In genomic region chr8:120539381-120539774, GRCm38 (mm10) we compare ENCODE assay signal across 9 mouse cellular contexts. TPM values are rescaled to one million over a fixed set of nuclear protein-coding genes. Genes with fewer than 3 reads are reported as not detected.
DNase-seq lines count a peak whose midpoint lies in the region; ATAC-seq and TF ChIP-seq lines count a peak whose summit lies in the region.
"Had no signal": no experiment of that assay in that cellular context is flagged by ENCODE, and none has a peak within 500 bp of the region (broad histone marks: within the 10 kb centered on the region; RNA-seq: fewer than 3 reads in every experiment).

No protein-coding gene starts in this region.

- peak; percentile 67 for DNase-seq in cerebellum, adult 11-12 months
- DNase-seq in T-cell, adult 2 months (ENCODE audit: low spot score), result peak; percentile 39
- DNase-seq in liver, adult 2 months (ENCODE audit: extremely low read depth, low read depth, low spot score), result peak; percentile 72
- peak; percentile 55 for DNase-seq in naive thymus-derived CD4-positive, alpha-beta T cell, adult 2 months (ENCODE audit: low read depth)
- no peak for DNase-seq in ovary, postnatal 10 days (ENCODE audit: low spot score)
- DNase-seq in cerebellum, adult 8-10 months, result no peak

- H3K27ac ChIP-seq in heart, embryonic 13.5 days (replicated peaks), result peak overlapping the region; percentile 96
- H3K27ac ChIP-seq in liver, adult 2 months (replicated peaks; ENCODE audit: insufficient read depth, low read depth, low read length), result peak overlapping the region; percentile 90

- H3K4me1 ChIP-seq in heart, embryonic 13.5 days, result peaks cover 92% of the 10 kb centered on the region
- H3K4me1 ChIP-seq in liver, adult 2 months (ENCODE audit: control insufficient read depth, insufficient read depth, low read length), result peaks cover 37% of the 10 kb centered on the region

- peak overlapping the region; percentile 92 for H3K9ac ChIP-seq in heart, embryonic 13.5 days
- H3K9ac ChIP-seq in liver, adult 2 months (ENCODE audit: low read depth, low read length), result peak overlapping the region; percentile 65

- no peaks in the 10 kb centered on the region for H3K36me3 ChIP-seq in heart, embryonic 13.5 days
- H3K36me3 ChIP-seq in liver, adult 2 months (ENCODE audit: control insufficient read depth, insufficient read depth, low read length), result no peaks in the 10 kb centered on the region

- H3K4me2 ChIP-seq in heart, embryonic 13.5 days, result peak overlapping the region; percentile 99

- no peaks in the 10 kb centered on the region for H3K27me3 ChIP-seq in heart, embryonic 13.5 days (replicated peaks)
- H3K27me3 ChIP-seq in liver, adult 2 months (ENCODE audit: control insufficient read depth, insufficient read depth, low read length), result no peaks in the 10 kb centered on the region
- H3K27me3 ChIP-seq: Patski had no signal

- TF ChIP-seq POLR2A in liver, adult 2 months (IDR thresholded peaks at IDR 0.05; ENCODE audit: extremely low read depth, insufficient read depth, low read length), result no peak

- no peaks in the 10 kb centered on the region for H3K9me3 ChIP-seq in heart, embryonic 13.5 days

- ATAC-seq in cerebellum, adult (ENCODE audit: insufficient number of reproducible peaks, low FRiP score, low TSS enrichment), result no peak
- no peak for ATAC-seq in heart, embryonic 13.5 days (ENCODE audit: extremely low read depth, insufficient number of reproducible peaks, low FRiP score, low TSS enrichment)

- H3K79me2 ChIP-seq in liver, adult 2 months (ENCODE audit: control insufficient read depth, insufficient read depth, low read length), result peaks cover 30% of the 10 kb centered on the region

- TF ChIP-seq CTCF in liver, adult 2 months (IDR thresholded peaks at IDR 0.05; ENCODE audit: low read depth, low read length), result no peak

- 42% methylated on average over 6 of the region's 6 CpGs for WGBS in heart, embryonic 13.5 days
- WGBS in liver, adult 2 months, result 17% methylated on average over 6 of the region's 6 CpGs

- peak overlapping the region; percentile 74 for H3K4me3 ChIP-seq in heart, embryonic 13.5 days
- H3K4me3 ChIP-seq in liver, adult 2 months (ENCODE audit: insufficient read depth, low read depth, low read length), result peak overlapping the region; percentile 50; the same call in 1 of the 2 replicates

RNA-seq across cellular contexts. Expression of gene Gins2, which starts 49.7 kb away (rescaled TPM):
- 79.8 and 80.4 TPM in 2 replicates for polyA plus RNA-seq in heart, embryonic 13.5 days (2015; fragmentation: Nextera tagmentation; extraction: Ambion mirVana)
- 0.37 and 2.3 TPM in 2 replicates for total RNA-seq in liver, adult 2 months (2014; rRNA removed)
- 1.9 TPM in 2 replicates for polyA plus RNA-seq in liver, adult 2 months (2012; rRNA removed)

Comparison
In these comparisons a context has a peak if more than half of its experiments do, and no peak if none do; other contexts are left out.
1. DNase-seq: peak in cerebellum, adult 11-12 months (single experiment), T-cell, adult 2 months (single experiment), liver, adult 2 months (single experiment) and naive thymus-derived CD4-positive, alpha-beta T cell, adult 2 months (single experiment); none in ovary, postnatal 10 days (single experiment) and cerebellum, adult 8-10 months (single experiment).
2. RNA of gene Gins2, which starts 49.7 kb away (polyA plus RNA-seq): 79.8 to 80.4 TPM in heart, embryonic 13.5 days; 1.9 TPM in liver, adult 2 months; every median in the first group is over 10 times any median in the second.